Mouse (Mus musculus) 3T3-L1 (cell line): ENCODE data around the gene Art1.
A peak's percentile ranks its signal among the peaks of the same experiment; 100 is the strongest.

Source experiments
- DNase-seq: peaks from one replicate; pipeline ENCODE4 v3.0.0-alpha.2; 2015; ENCODE audit warnings: low read depth, low spot score

The Art1 gene

DNA sequence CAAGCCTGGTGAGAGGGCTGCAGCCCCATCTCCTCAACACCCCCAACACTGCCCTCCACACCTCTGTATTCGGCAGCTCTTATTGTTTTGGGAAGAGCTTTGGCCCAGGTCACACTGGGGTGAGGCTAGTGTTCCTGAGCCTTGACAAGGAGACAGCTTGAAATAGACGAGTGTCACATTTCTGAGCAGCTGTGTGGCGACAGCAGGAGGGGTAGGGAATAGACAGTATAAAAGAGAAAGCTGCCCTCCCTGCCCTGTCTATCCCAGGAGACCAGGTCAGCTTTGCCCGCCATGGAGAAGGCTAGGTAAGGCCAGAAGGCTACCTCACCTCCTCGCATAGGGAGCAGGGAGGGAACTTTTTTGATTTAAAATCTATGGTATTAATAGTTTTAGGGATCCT lies at the start of gene Art1:
Art1 (plus strand) TSS at position 257 of the 400 bp plus-strand sequence.
- DNase-seq, result no peak

DNA sequence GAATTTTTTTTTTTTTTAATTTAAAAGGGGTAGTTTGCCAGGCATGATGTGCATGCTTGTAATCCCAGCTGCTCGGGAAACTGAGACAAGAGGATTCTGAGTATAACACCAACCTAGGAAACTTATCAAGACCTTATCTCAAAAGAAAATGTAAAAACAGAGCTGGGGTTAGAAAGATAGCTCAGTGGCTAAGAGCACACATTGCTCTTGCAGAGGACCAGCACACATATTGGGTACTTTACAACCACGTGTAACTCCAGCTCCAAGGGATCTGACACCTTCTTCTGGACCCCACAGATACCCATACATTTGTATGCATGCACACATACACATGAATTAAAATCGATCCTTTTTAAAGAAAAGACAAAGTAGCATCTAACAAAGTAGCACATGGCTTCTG lies 40.2 kb upstream of the Art1 start:
- DNase-seq, result no peak

DNA sequence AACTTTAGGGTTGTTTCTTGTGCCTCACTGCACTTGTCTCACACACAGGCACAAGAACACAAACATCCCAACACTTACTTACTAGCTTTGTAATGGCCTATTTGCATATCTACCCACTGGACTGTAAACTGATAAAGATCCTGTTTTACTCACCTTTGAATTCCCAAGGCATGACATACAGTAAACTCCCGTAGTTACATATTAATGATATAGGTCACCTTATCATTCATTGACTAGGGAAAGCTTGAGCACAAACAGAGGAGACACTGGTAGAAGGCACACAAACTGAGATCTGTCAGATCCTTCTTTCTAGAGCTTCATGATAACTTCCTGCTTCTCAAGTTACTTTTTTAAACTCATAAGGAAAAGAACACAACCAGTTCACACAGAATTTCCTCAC lies 39.3 kb upstream of the Art1 start:
- no peak for DNase-seq

DNA sequence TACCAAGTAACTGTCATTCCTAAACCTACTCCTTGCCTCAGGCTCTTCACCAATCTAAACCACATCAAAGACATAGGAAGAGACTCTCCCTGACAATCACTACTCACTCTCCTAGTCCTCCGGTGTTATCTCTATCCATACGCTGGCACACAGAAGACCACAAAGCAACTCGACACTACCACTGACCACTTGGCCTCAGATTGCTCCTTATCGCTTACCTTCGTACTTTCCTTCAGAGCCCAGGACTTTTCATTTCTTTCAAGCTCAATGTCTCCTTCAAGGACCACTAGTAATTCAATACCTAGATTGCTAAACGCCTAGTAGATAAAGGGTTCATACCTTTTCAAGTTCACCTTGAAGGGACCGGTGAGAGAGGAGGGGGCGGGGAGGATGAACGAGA lies 37.7 kb upstream of the Art1 start:
- no peak for DNase-seq

DNA sequence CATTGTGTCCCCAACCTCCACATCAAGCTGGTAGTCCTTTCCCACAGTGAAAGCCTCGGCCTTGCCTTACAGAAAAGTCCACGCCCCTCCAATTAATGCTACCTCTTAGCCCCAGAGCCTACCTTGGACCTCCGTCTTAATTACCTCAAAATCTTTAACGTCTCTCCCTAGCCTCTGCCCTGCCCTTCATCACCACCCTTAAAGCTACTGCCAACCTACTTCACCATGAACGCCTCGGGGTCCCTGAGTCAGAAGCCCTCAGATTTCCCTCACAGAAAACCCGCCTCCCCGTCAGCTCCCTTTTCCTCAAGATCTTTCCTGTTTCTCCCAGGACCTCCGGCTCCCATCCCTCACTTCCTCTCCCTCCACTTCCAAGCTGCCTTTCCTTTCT lies 36.9 kb upstream of the Art1 start:
- no peak for DNase-seq

DNA sequence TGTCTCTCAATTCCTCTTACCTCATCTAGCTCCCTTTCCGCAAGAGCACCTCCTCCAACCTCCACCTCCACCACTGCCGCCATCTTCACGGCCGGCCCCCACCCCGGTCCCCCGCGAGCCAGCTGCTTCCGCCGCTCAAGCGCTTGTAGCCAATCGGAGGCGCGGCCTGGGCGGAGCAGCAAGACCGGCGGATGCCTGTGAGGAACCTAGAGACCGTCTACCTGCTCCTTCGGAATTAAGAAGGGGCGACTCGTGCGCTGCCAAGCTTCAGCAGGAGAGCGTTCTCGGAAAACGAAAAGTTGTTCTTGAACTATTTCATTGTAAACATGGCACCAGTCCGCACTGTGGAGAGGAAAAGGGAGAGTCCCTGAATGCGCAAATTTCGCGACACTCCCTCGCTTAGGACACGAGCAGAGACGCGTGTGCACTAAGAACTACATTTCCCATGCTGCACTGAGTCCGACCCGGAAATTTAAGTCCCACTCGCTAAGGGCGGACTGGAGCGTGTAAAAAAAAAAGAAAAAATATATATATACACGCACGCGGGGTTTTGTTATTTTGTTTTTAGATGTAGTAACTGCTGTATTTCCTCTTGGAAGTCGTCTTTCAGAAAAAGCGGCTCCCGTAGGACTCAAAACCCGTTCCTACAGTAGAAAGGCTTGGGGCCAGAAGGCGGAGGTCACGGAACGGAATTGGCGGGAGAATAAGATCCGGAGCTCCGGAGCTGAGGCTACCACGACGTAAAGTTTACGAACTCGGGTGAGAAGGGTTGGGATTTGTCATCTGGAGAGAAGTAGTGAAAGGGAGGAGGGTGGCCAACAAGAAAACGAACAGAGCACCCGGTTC lies 36.3 kb upstream of the Art1 start, which contains the start of the genes Rnf121, Xndc1 and Xntrpc:
Rnf121 (minus strand) TSS at position 424 of the 846 bp plus-strand sequence.
Xndc1 (plus strand) TSS at position 466 of the 846 bp plus-strand sequence.
Xntrpc (plus strand) TSS at position 668 of the 846 bp plus-strand sequence.
- peak; percentile 91 for DNase-seq

DNA sequence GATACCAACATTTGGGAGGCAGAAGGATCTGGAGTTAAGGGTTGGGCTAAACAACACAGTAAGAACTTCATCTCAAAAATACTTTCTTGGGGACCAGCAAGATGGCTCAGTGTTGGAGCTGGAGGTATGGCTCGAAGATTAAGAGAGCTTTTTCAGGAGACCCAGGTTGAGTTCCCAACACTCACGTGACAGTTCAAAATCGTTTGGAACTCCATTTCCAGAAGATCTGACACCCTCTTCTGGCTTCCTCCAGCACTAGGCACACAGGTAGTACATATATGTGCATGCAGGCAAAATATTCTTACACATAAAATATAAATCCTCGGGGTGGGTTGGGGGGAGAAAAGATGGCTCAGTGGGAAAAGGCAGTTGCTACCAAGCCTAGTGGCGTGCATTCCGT lies 35.2 kb upstream of the Art1 start:
- peak; percentile 18 for DNase-seq

DNA sequence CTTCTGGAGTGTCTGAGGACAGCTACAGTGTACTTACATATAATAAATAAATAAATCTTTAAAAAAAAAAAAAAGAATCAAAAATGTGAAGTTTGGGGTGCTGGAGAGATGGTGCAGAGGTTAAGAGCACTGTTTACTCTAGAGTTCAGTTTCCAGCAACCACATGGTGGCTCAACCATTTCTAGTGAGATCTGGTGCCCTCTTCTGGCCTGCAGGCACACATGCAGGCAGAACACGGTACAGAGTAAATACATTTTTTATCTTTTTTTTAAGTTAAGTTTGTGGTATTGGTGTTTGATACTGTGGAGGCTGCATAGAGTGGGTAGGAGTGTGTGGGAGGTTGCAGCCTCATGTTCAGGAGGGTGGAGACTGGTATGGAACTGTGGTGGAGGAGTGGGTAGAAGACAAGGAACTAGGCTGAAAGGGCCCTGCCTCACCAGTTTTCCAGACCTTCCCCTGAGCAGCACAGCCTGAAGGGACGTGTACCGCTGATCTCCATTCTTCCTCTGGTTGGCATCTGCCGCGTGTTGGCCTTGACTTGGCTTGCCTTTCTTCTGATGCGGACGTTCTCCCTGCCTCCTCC lies 24.7 kb upstream of the Art1 start:
- DNase-seq, result peak; percentile 58

DNA sequence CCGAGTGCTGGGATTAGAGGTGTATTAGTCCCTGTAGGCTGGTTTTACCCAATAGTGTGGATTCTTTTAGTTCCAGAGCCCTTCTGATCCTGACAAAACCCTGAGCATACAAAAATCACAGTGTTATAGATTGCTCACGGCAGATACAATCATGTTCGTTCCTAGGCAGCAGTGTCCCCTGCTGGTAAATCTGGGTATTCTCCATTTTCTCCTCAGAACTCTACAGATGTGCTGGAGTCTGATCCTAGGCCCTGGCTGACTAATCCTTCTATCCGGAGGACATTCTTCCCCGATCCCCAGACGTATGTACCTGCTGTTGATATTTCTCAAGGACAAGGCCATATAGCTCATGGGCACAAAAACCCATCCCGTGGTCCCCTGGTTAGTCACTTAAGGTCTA lies 23.0 kb upstream of the Art1 start:
- peak; percentile 67 for DNase-seq

DNA sequence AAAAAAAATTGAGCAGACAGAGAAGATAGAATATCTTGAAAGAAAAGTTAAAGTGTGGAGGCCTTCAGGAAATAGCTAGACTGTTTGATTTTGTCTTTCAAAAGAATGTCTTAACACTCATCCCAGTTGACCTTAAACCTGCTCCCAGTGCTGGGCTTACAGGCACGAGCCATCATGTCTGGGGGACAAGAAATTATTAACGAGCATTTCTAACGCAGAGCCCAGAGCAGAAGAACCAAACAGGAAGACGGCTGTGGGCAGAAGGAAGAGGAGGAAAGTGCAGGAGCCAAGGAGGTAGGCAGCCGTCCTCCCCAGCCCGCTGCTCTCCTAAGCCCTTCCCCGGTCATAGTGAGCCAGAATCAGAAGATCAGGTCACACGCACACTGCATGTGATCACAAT lies 21.2 kb upstream of the Art1 start:
- DNase-seq, result no peak

DNA sequence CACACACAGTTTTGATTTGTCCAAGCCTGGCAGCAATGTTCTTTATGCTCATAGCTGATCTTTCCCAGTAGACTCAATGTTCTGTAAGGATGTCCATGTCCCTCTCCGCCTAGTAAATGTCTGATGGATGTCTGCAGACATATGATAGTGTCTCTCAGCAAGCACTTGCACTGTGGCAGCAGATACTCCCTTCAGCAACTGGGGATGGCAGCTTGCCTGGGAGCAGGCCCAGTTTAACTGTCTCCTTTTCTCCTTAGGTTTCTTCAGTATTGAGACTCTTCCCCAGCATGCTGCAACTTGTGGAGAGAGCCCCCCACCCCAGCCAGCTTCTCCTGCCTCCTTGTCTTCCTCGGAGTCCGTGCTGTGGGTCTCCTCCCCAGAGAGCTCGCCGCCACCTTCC lies 19.8 kb upstream of the Art1 start:
- DNase-seq, result no peak

DNA sequence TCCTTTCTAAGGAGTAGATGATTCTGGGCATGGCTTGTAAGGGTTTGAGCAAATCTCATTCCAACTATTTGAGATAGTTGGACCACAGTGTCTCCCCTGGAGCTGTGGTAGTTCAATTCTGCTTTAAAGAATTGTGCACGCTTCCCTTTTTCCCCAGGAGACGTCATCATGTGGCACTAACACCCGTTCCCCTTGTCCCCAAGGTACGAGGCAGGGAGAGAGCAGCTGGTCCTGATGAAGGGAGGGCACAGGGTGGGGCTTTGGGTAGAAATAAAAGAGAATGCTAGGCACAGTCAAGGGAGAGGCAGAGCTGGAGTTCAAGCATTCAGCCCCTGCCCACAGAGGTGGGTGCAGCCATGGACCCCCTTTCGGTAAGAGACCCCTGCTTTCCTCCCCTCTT lies 18.7 kb upstream of the Art1 start, which contains the start of gene Trpc2:
Trpc2 (plus strand) TSS at position 301 of the 400 bp plus-strand sequence.
- DNase-seq, result no peak

DNA sequence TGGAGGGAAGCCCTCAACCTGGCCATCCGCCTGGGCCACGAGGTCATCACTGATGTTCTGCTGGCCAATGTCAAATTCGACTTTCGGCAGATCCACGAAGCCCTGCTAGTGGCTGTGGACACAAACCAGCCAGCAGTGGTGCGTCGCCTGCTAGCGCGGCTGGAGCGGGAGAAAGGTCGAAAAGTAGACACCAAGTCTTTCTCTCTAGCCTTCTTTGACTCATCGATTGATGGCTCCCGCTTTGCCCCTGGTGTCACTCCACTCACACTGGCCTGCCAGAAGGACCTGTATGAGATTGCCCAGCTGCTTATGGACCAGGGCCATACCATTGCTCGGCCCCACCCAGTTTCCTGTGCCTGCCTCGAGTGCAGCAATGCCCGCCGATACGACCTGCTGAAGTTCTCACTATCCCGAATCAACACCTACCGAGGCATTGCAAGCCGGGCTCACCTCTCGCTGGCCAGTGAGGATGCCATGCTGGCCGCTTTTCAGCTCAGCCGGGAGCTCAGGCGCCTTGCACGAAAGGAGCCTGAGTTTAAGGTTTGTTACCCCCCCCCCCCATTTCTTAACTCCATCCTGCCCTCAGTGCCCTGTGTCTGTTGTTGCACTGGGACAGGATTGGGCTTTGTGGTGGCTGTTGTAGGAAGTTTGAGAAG lies 17.4 kb upstream of the Art1 start:
- no peak for DNase-seq

DNA sequence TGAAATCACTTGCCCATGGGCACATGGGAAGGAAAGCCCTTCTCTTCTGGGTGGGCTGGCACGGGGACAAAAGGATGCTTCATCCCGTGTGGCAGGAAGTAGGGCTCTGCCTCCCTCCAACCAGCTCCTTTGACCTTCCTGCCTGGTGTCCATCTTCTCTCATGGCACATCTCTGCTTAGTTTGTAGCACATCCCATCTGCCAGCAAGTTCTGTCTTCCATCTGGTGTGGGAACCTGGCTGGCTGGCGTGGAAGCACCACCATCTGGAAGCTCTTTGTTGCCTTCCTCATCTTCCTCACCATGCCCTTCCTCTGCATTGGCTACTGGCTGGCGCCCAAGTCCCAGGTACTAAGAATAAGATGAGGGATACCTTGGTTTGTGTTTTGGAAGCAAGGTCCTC lies 14.2 kb upstream of the Art1 start:
- no peak for DNase-seq

DNA sequence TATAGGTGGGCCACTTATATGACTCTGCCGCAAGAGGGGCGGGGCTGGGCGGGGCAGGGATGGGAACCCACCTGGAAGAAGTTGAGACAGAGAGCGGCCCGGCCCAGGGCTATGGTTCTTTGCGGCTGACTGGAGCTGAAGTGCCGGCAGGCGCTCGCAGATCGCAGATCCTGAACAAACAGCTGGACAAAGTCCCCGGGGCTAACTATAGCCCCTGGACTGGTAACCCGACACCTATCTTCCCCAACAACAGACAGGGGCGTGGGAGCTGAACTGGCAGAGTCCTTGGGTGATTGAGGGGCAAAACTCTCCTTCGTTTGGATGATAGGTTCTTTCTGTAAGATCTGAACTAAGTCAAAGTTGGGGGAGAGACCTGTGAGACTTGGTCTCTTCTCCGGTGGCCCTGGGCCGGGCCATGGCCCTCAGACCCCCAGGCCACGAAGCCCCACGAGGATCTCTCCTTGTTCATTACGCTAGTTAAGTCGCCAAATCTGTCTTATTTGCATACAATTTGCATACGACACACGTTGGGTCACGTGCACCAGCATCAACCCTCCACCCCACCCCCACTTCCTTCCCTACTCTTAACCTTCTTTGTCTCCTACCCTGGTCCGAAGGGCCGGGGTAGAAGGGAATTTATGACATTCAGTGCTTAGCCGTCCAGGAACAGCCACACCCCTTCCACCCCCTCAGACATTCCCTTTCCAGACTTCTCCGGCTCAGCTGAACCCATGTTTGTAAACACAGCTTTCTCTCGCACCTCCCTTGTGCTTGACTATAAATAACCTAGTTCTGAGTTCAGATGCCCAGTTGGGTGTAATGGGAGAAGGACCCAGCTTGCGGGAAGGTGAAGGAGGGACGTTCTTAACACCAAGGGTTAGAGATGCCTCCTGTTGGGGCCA lies 1.5 kb upstream of the Art1 start:
- no peak for DNase-seq

DNA sequence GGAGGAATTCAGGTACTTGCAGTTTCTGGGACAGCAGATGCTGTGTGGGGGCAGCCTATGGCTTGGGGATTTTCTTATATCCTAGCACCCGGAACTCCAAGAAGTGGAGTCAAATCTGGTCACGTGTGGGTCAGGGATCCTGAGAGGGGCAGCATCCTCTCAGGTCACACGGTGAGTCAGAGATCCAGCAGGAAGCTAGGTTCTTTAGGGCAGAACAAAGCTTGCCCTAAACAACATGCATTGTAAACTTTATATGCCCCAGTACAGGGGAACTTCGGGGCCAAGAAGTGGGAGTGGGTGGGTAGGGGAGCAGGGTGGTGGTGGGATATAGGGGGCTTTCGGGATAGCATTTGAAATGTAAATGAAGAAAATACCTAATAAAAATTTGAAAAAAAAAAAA lies 675 bp upstream of the Art1 start:
- no peak for DNase-seq

DNA sequence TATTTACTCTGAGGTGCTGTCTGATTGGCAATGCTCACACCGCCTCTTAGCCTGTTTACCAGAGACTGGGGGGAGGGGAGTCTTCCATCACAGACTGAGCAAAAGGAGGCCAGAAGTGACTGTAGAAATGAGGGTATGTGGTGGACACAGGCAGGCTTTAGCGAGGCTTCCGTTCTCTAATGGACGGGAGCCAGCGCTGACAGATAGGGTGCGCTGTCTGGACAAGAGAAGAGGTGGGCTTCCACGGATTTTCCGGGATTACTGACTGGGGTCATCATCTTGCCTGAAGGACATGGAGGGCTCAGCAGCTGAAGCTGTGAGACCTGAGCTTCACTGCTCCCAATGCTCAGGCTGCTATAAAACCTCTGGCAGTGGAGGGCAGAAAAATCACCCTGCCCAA lies 698 bp downstream of the Art1 start:
- DNase-seq, result no peak

DNA sequence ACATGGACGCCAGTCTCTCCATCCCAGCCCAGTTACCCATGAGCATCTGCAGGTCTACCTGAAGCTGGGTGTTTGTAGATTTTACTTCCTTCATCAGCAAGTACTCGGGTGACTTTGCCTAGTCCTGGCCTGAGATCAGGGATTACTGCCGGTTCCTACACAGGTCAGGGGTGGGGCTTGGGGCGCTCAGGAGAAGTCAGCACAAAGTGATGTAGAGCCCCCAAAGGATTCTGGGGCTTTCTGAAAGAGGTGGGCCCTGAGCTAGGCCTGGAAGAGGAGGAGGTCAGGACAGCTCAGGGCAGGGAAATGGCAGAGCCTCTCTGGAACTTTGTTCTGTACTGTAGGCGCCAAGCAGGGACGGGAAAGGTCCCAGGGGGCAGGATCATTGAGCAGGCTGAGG lies 1.2 kb downstream of the Art1 start:
- DNase-seq, result no peak

DNA sequence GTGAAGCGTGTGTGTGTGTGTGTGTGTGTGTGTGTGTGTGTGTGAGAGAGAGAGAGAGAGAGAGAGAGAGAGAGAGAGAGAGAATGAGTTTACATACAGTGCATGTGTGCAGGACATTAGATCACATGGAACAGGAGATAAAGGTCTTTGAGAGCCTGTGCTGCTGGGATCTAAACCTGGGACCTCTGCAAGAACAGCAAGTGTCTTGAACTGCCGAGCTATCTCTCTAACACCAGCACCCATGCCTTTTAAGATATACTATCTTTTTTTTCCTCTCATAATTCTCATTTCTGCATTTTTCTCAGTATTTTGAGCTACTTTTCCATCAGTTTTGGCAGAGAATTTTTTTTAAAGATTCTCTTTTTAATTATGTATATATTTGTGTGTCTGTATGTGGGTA lies 2.0 kb downstream of the Art1 start:
- no peak for DNase-seq

DNA sequence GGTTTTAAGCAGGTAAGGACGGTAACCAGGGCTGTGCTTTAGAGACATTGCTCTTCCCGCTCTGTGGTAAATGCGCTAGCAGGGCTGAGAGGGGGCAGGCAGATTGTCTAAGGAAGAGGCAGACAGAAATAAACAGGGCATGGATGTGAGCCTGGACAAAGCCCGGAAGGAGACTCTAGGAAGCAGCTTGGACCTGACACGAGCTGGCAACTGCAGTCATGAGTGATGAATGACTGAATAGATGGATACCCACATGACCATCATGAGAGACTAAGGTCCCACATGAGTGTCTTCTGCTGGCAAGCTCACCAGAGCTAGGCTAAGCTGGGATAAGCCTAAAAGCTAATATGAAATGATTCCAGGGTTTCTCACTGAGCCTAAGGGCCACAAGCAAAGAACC lies 2.6 kb downstream of the Art1 start:
- no peak for DNase-seq

DNA sequence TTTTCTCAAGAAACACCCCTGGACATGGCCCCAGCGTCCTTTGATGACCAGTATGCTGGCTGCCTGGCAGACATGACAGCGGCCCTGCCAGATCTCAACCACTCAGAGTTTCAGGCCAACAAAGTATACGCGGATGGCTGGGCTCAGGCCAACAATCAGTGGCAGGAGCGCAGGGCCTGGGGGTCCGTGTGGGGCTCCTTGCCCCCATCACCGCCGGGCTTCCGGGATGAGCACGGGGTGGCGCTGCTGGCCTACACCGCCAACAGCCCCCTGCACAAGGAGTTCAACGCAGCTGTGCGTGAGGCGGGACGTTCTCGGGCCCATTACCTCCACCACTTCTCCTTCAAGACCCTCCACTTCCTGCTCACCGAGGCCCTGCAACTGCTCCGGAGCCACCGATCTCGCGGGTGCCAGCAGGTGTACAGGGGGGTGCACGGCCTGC lies 5.2 kb downstream of the Art1 start:
- no peak for DNase-seq

DNA sequence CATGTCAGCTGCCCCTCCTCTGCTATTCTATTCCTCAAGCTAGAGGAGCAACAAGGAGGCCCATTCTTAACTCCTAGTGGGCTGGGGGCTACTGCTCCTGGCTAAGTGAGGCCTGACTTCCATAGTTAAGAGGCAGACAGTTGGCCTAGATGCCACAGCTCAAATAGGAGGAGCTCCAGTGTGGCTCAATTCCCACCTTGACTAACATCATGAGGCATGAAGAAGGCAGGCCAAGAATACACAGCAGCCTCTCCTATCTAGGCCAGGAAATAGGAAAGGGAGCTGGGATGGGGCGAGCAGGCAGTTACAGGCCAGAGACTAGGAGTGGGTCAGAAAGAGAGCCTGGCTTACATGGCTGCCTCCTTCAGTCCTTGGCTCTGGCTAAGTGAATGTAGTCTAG lies 6.7 kb downstream of the Art1 start:
- no peak for DNase-seq
